Mouse (Mus musculus) forebrain, embryonic 10.5 days (tissue): ENCODE results near the gene Zscan2. TPM values are rescaled to one million over a fixed set of nuclear protein-coding genes. Genes with fewer than 3 reads are reported as not detected.

Experiments
- DNase-seq: peaks from one replicate; pipeline ENCODE4 v3.0.0-alpha.2; 2017; ENCODE audit warnings: low spot score; ENCODE audit errors: extremely low spot score
- H3K27ac ChIP-seq: fragments of 300-500 bp; sonication (generic); 2 replicates; pipeline ENCODE4 v1.5.1; 2016; ENCODE audit warnings: mild to moderate bottlenecking
- H3K27me3 ChIP-seq: fragments of 300-500 bp; sonication (generic); 2 replicates; pipeline ENCODE4 v1.6.1; 2016; ENCODE audit warnings: mild to moderate bottlenecking; ENCODE audit not compliant: poor library complexity, severe bottlenecking
- H3K36me3 ChIP-seq: fragments of 300-500 bp; sonication (generic); replicated peaks from 2 replicates; pipeline ENCODE4 v1.6.1; 2016; ENCODE audit warnings: mild to moderate bottlenecking, moderate library complexity
- H3K4me1 ChIP-seq: fragments of 300-500 bp; sonication (generic); 2 replicates; pipeline ENCODE4 v1.6.1; 2016
- H3K4me3 ChIP-seq: fragments of 300-500 bp; sonication (generic); 2 replicates; pipeline ENCODE4 v1.5.1; 2016; ENCODE audit warnings: mild to moderate bottlenecking, moderate library complexity
- H3K9me3 ChIP-seq: fragments of 300-500 bp; sonication (generic); 2 replicates; pipeline ENCODE4 v1.6.1; 2016; ENCODE audit warnings: mild to moderate bottlenecking, moderate library complexity
- whole genome bisulfite sequencing: fragments of 180-500 bp; shearing (Covaris S2); methylation state at CpG from one replicate; pipeline ENCODE4 v1.1.7; 2016; 5-methylcytosine and 5-hydroxymethylcytosine counted together
- polyA plus RNA-seq: library from polyadenylated mRNA; unstranded; fragments of >200 nt; fragmentation: Nextera tagmentation; extraction: Ambion mirVana; gene quantifications from 2 replicates; pipeline ENCODE4 v1.2.1, GENCODE M21; 2016

Zscan2 gene
- polyA plus RNA-seq, 1 experiment from 2014 or later: 1.3 TPM

DNA sequence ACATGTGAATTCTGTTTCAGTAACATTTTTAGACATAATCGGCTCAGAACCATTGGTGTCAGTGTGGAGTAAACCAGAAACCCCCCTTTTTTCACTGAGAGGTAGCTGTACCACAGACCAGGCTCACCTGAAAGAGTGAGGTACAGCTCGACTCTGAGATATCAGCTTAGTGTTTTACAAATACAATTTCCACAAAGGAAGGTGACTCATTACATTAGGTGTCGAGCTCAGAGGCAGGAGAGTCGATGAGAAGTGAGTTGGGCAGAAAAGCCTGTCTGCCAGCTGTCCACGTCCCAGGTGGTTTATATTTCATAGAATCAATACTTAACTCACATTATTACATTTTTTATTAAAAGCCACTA lies 58.9 kb downstream of the Zscan2 start:
- Histone ChIP-seq H3K4me1 (no peaks in the 10 kb centered on the region), H3K9me3 (no peaks in the 10 kb centered on the region), H3K4me3 (no peak overlapping the region), H3K36me3 (peaks cover 97% of the 10 kb centered on the region), H3K27me3 (no peaks in the 10 kb centered on the region), H3K27ac (no peak overlapping the region)
- WGBS: 90% methylated on average over 5 of the region's 5 CpGs
- DNase-seq: no peak

DNA sequence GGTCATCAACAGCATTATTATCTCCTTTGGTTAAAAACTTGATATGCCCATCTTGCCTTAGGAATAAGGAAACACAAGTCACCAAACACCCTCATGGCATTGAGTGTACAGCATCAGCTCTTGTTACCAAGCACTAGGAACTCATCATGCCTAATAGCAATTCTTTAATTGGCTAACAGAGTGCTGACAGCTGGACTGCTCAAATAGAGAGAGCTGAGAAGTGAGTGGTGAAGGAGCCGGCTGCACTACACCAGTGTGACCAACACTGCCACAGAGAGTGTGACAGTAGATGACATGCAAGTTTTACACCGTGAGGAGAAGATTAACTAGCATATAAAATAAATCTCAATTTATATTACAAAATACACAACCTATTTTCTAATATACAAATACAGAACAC lies 62.4 kb downstream of the Zscan2 start:
- Histone ChIP-seq H3K36me3 (peaks cover 97% of the 10 kb centered on the region), H3K27me3 (no peaks in the 10 kb centered on the region), H3K9me3 (no peaks in the 10 kb centered on the region)

More for the DNA sequence above, 62.4 kb downstream of the Zscan2 start:
- Histone ChIP-seq H3K4me1 (no peaks in the 10 kb centered on the region), H3K27ac (no peak overlapping the region), H3K4me3 (no peak overlapping the region)
- WGBS: 89% methylated on average over 2 of the region's 2 CpGs
- DNase-seq: no peak

Other genes with a start within 250 kb of the Zscan2 start
- 7.8 and 9.3 TPM in 2 replicates for gene Crtc3, start 172.0 kb upstream of the Zscan2 start, polyA plus RNA-seq
- gene Iqgap1, start 34.9 kb upstream of the Zscan2 start, polyA plus RNA-seq: 29.1 TPM in 2 replicates
- gene Wdr73, start 40.3 kb downstream of the Zscan2 start, polyA plus RNA-seq: 53.2 and 53.8 TPM in 2 replicates
- gene Nmb, start 44.2 kb downstream of the Zscan2 start, polyA plus RNA-seq: 5.9 and 7.2 TPM in 2 replicates
- gene Sec11a, start 86.9 kb downstream of the Zscan2 start, polyA plus RNA-seq: 190 and 226 TPM in 2 replicates
- gene Zfp592, start 132.8 kb downstream of the Zscan2 start, polyA plus RNA-seq: 9.5 and 12.2 TPM in 2 replicates
- gene Alpk3, start 196.7 kb downstream of the Zscan2 start, polyA plus RNA-seq: 0.02 and 0.11 TPM in 2 replicates